ENCODE assay signal across 9 mouse cellular contexts in genomic region chr10:79701443-79702129, GRCm38 (mm10). TPM values are rescaled to one million over a fixed set of nuclear protein-coding genes. Genes with fewer than 3 reads are reported as not detected.
A peak's percentile ranks its signal among the peaks of the same experiment; 100 is the strongest.
DNase-seq lines count a peak whose midpoint lies in the region; ATAC-seq lines count a peak whose summit lies in the region.
"Had no signal": no experiment of that assay in that cellular context is flagged by ENCODE, and none has a peak within 500 bp of the region (broad histone marks: within the 10 kb centered on the region; RNA-seq: fewer than 3 reads in every experiment).

No protein-coding gene starts in this region.

- ATAC-seq in liver, embryonic 13.5 days (ENCODE audit: low read depth): no peak

- 67% methylated on average over 10 of the region's 10 CpGs for WGBS in liver, embryonic 13.5 days (ENCODE audit: insufficient replicate concordance)

- H3K27me3 ChIP-seq in liver, embryonic 13.5 days: no peaks in the 10 kb centered on the region

- intact Hi-C loops in heart, postnatal 14 days (cut with DNase I): no loop called here

- peaks cover 38% of the 10 kb centered on the region for H3K4me1 ChIP-seq in liver, embryonic 13.5 days (replicated peaks)

- H3K9ac ChIP-seq in liver, embryonic 13.5 days: no peak overlapping the region

- no peaks in the 10 kb centered on the region for H3K9me3 ChIP-seq in liver, embryonic 13.5 days (replicated peaks)

- H3K4me2 ChIP-seq in liver, embryonic 13.5 days: no peak overlapping the region

- DNase-seq in cerebellum, postnatal 10 days: peak; percentile 19 to 29
- DNase-seq in cerebellum, postnatal 36 days: no peak
- DNase-seq in adipocyte (ENCODE audit: low spot score): peak; percentile 50
- DNase-seq in heart, postnatal 14 days: peak; percentile 65 to 79
- no peak for DNase-seq in liver, embryonic 13.5 days
- no peak for DNase-seq in spleen, adult 18-20 months
- no peak for DNase-seq in cerebellum, adult 11 months
- no peak for DNase-seq in layer of hippocampus, postnatal 36 days
- DNase-seq: right cerebral cortex, postnatal 4 days had no signal

- peak overlapping the region; percentile 73 for H3K27ac ChIP-seq in liver, embryonic 13.5 days

- peaks cover 6% of the 10 kb centered on the region for H3K36me3 ChIP-seq in liver, embryonic 13.5 days

- H3K4me3 ChIP-seq in liver, embryonic 13.5 days (replicated peaks): no peak overlapping the region

RNA-seq across cellular contexts. Expression of gene Bsg, which starts 2.7 kb away (rescaled TPM):
- total RNA-seq in heart, postnatal 14 days (2021): 1,000 to 10,000 TPM; 1,285 to 1,330 TPM
- 903 and 946 TPM in 2 replicates for polyA plus RNA-seq in liver, embryonic 13.5 days (2015; fragmentation: Nextera tagmentation; extraction: Ambion mirVana)
- 100 to 1,000 TPM; 555 to 610 TPM for total RNA-seq in layer of hippocampus, postnatal 36 days (2021)

RNA-seq across cellular contexts. Expression of gene Gzmm, which starts 12.8 kb away (rescaled TPM):
- 1 to 10 TPM; 4.5 to 5.4 TPM for total RNA-seq in heart, postnatal 14 days (2021)
- polyA plus RNA-seq in liver, embryonic 13.5 days (2015; fragmentation: Nextera tagmentation; extraction: Ambion mirVana): 0.22 and 0.32 TPM in 2 replicates
- total RNA-seq in layer of hippocampus, postnatal 36 days (2021): 1 to 10 TPM; 2.4 to 2.5 TPM

RNA-seq across cellular contexts. Expression of gene Hcn2, which starts 14.8 kb away (rescaled TPM):
- 10 to 100 TPM; 35.7 to 38.7 TPM for total RNA-seq in heart, postnatal 14 days (2021)
- polyA plus RNA-seq in liver, embryonic 13.5 days (2015; fragmentation: Nextera tagmentation; extraction: Ambion mirVana): not detected in 2 replicates
- total RNA-seq in layer of hippocampus, postnatal 36 days (2021): 100 to 1,000 TPM; 106 to 118 TPM

RNA-seq across cellular contexts. Expression of gene Cdc34, which starts 19.6 kb away (rescaled TPM):
- 100 to 1,000 TPM; 158 to 159 TPM for total RNA-seq in heart, postnatal 14 days (2021)
- polyA plus RNA-seq in liver, embryonic 13.5 days (2015; fragmentation: Nextera tagmentation; extraction: Ambion mirVana): 164 and 166 TPM in 2 replicates
- 10 to 100 TPM; 67.0 to 70.2 TPM for total RNA-seq in layer of hippocampus, postnatal 36 days (2021)

RNA-seq across cellular contexts. Expression of gene Tpgs1, which starts 32.4 kb away (rescaled TPM):
- 10 to 100 TPM; 21.7 to 23.0 TPM for total RNA-seq in heart, postnatal 14 days (2021)
- polyA plus RNA-seq in liver, embryonic 13.5 days (2015; fragmentation: Nextera tagmentation; extraction: Ambion mirVana): 25.3 and 27.5 TPM in 2 replicates
- 10 to 100 TPM; 64.6 to 68.3 TPM for total RNA-seq in layer of hippocampus, postnatal 36 days (2021)

Comparison
In these comparisons a context has a peak if more than half of its experiments do, and no peak if none do; other contexts are left out.
1. DNase-seq: peak in cerebellum, postnatal 10 days (2 of 2), adipocyte (single experiment) and heart, postnatal 14 days (2 of 2); none in cerebellum, postnatal 36 days (0 of 2), liver, embryonic 13.5 days (single experiment), spleen, adult 18-20 months (0 of 2), cerebellum, adult 11 months (single experiment) and layer of hippocampus, postnatal 36 days (0 of 2).